Mouse (Mus musculus) neutrophil, adult 65 days (primary cell): ENCODE results near the gene Foxd4. TPM values are rescaled to one million over a fixed set of nuclear protein-coding genes. Genes with fewer than 3 reads are reported as not detected.

ENCODE experiments used
- total RNA-seq: library from RNA; stranded (reverse); gene quantifications from 2 replicates; pipeline ENCODE4 v1.2.4, GENCODE M21; 2023

The Foxd4 gene
- 4.5 TPM in 2 replicates for total RNA-seq

DNA sequence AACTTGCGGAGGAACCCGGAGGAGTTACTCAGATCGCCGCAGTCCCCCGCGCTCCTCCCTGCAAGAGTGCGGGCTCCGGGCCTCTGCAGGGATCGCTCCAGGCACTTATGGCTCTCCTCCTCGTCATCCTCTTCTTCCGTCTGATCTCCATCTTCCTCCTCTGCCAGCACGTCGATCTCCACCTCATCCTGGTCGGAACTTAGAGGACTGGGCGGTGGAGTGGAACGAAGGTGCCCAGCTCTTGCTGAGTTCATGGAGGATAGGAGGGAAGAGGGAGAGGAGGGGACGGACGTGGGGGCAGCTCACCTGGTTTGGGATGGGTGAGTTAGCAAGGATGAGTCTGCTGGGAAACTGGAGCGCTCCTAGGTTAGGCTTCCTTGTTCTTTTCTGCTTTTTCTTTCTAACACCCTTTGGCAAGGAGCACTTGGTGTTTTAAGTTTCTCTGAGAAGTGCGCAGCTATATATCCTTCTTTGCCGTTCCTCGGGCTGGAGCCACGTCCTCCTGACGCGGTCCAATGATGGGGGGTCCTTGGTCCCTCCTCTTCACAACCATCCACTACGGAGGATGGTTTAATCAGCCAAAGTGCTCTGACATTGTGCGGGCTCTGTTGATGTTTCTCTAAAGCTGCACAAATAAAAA is at the start of gene Foxd4:
Gene Foxd4 (minus strand): TSS at position 617 of the 640 bp plus-strand sequence.

DNA sequence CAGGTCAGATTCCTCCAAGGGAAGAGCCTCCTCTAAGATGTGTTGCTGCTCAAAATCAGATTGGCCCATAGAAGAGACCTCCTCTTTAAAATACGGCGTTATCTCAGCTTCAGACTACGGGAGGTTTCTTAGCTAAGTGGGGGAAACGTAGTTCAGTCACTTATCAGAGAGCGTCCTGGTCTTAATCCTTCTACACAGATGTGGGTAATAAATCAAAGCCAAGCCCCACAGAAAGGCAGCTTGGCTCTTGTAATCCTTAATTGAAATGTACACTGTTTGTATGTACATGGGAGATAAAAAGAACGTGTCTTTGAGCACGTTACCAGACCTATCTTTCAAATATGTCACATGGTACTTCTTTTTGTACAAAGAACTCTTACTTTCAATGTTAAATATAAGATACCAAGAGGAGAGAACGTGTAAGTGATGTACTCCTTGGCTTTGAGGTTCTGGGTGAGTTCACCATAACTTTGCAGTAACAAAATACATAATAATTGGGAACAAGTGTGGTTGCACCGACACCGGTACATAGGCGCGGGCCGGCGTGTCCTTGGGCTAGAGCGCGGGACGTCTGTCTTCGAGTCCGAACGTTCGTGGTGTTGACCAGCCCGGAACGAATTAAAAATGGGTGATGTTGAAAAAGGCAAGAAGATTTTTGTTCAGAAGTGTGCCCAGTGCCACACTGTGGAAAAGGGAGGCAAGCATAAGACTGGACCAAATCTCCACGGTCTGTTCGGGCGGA is 25.7 kb downstream of the Foxd4 start, which contains the start of gene Gm10053:
Gene Gm10053 (plus strand): TSS at position 558 of the 742 bp plus-strand sequence.

DNA sequence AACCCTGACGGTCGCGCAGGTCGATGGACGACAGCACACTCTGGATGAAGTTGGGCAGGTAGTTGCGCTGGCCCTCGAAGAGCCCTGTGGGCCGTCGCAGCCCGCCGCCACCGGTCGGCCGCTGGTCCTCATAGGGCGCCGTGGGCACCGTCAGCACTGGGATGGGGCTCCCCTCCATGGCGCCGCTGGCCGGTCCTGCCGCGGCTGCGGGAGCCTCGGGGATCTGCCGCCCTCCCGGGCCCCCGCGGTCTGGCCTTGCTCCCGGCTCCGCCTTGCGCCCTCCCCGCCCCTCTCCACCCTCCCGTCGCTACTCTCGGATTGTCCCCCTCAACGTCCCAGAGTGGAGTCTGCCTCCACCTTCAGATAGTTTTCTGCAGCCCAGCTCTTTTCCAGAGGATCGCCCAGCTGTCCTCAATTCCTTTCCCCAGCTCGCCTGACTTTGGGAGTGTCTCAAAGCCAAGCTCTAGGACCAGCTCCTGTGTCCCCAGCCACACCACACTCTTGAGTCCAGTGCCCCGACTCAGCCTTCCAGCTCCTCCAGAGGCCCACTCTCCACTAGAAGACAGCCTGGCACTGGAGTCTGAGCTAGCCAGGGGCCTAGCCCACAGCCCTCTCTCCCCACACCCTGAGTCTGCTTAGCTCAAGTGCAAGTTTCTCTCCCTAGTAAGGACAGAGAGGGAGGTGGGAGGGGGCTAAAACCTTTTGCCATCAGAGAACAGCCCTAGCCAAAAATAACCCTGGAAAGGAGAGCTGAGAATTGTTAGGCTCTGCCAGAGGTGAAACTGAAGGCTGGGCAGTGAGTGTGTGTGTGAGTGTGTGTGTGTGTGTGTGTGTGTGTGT is 39.2 kb downstream of the Foxd4 start, which contains the start of gene Pgm5:
Gene Pgm5 (minus strand): TSS at position 244 of the 840 bp plus-strand sequence.

Other genes with a start within 250 kb of the Foxd4 start
- not detected in 2 replicates for gene Tmem252, start 227.2 kb downstream of the Foxd4 start, total RNA-seq
- gene Pgm5, start 39.3 kb downstream of the Foxd4 start, total RNA-seq = not detected in 2 replicates
- 35.1 and 49.7 TPM in 2 replicates for gene Gm10053, start 25.5 kb downstream of the Foxd4 start, total RNA-seq
- 1.3 and 1.7 TPM in 2 replicates for gene Cbwd1, start 60.4 kb upstream of the Foxd4 start, total RNA-seq
- gene Dock8, start 98.3 kb upstream of the Foxd4 start, total RNA-seq = 338 and 448 TPM in 2 replicates